Mouse (Mus musculus) urinary bladder, postnatal 0 days (tissue): ENCODE data around the gene Ptpn1. TPM values are rescaled to one million over a fixed set of nuclear protein-coding genes. Genes with fewer than 3 reads are reported as not detected.

Experiments
- polyA plus RNA-seq: library from polyadenylated mRNA; unstranded; fragments of >200 nt; fragmentation: Nextera tagmentation; extraction: Ambion mirVana; gene quantifications from 2 replicates; pipeline ENCODE4 v1.2.1, GENCODE M21; 2015

Ptpn1 gene
- polyA plus RNA-seq, result 40.2 and 43.9 TPM in 2 replicates

DNA sequence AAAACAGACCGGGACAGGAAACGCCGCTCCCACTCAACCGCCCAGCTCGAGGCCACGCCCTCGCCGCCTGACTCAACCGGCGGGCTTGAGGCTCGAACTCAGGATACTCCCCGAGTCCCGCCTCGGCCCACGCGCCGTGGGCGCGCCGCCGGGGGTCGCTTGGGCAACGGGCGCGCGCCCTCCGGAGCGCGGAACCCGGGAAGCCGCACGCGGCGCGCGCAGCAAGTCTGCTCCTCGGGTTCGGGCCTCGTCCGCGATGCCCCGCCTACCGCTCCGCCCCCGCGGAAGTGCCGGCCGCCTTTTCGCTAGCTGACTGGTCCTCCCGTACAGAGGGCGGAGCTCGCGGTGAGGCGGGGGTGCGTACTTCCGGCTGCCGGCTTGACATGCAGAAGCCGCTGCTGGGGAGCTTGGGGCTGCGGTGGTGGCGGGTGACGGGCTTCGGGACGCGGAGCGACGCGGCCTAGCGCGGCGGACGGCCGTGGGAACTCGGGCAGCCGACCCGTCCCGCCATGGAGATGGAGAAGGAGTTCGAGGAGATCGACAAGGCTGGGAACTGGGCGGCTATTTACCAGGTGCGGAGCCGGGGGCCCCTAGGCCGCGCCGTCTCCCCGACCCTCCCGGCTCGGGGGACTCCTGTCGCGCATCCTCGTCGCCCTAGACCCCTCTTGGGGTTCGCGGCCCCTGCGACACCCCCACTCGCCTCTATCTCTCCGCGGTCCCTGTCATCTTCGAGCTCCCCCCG lies at the start of gene Ptpn1:
Ptpn1 (plus strand) TSS at position 73 of the 742 bp plus-strand sequence.

DNA sequence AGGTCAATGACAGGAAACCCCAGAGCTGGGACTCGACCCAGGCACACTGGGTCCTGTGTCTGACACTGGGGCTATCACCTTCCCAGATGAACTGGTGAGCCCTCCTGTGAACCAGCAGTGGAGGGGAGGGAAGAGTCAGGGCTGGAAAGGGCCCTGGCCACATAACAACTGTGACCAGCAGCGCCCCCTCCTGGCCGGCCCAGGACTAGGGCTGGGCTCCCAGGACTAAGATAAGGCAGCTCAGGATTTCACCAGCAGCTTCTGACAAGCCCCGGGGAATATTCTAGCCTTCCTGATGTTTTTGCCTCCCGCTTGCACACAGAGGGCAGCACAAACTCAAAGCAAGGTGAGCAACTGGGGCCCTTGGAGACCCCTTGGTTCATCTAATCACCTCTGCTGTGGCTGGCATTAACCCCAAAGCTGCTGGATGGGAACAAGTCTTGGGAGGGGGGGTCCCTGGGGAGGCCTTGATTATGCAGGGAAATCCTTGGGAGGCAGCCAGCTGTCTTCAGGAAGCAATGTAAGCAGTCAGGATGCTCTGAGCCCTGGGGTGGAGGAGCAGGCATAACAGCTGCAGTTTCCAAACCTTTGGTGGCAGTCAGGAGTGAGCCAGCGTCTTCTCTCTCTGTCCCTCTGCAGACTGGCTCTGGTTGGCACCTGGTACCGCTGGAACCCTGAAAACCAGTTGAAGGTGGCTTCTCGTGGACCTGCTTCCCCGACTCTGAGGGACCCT lies 78.2 kb downstream of the Ptpn1 start, which contains the start of gene Ripor3:
Ripor3 (minus strand) TSS at position 683 of the 733 bp plus-strand sequence.

Other genes with a start within 250 kb of the Ptpn1 start
- 25.6 and 46.3 TPM in 2 replicates for gene Cebpb, start 243.1 kb upstream of the Ptpn1 start, polyA plus RNA-seq
- 26.1 and 31.0 TPM in 2 replicates for gene Tmem189, start 242.2 kb upstream of the Ptpn1 start, polyA plus RNA-seq
- 3.2 and 3.5 TPM in 2 replicates for gene Ripor3, start 78.6 kb downstream of the Ptpn1 start, polyA plus RNA-seq
- gene Pard6b, start 148.9 kb downstream of the Ptpn1 start, polyA plus RNA-seq, result 8.6 and 9.8 TPM in 2 replicates